Mouse (Mus musculus) adipocyte (in vitro differentiated cells): ENCODE results near the gene Gm13030.
A peak's percentile ranks its signal among the peaks of the same experiment; 100 is the strongest.
"Not testable (repeated sequence)": the region's sequence is repeated elsewhere in the genome, so short reads cannot be mapped to it uniquely, and the experiment has no call there.

ENCODE experiments used
- DNase-seq: peaks from one replicate; pipeline ENCODE4 v3.0.0-alpha.2; 2016; ENCODE audit warnings: low spot score

Gene Gm13030

DNA sequence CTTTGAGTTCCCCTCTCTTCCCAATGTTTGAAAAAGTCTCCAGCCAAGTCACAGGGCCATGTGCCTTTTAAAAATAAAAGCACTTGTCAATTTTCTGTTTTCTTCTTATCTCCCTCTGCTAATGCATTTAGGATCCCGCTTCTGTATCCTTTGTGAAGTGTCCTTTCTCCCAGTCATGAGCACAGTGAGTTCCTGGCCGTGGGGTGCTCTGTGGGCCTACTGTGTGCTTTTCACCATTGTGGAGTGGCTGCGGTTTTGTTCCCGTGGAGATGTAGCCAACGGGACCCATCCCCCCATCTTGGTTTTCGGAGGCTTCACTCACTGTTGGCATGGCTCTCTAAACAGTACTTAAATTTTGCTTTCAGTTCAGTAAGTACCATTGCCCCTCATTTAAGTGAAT is 7.8 kb downstream of the Gm13030 start:
- DNase-seq = no peak

DNA sequence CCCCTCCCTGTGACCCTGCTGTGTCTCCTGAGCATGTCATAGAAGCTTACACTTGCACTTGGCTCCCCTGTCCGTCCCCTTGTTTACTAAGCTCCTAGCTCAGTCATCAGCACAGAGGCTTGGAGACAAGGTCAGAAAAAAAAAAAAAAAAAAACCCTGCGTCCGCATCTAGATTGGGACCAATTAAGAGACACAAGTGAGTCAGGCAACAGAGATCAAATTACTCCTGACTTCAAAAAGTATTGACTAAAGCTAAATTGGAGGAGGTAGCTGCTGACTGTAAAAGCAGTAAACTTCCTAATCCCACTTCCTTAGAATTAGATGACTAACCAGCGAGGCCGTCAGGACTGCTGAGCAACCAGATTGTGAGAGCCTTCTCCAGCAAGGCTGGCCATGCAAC is 8.7 kb downstream of the Gm13030 start:
- no peak for DNase-seq

DNA sequence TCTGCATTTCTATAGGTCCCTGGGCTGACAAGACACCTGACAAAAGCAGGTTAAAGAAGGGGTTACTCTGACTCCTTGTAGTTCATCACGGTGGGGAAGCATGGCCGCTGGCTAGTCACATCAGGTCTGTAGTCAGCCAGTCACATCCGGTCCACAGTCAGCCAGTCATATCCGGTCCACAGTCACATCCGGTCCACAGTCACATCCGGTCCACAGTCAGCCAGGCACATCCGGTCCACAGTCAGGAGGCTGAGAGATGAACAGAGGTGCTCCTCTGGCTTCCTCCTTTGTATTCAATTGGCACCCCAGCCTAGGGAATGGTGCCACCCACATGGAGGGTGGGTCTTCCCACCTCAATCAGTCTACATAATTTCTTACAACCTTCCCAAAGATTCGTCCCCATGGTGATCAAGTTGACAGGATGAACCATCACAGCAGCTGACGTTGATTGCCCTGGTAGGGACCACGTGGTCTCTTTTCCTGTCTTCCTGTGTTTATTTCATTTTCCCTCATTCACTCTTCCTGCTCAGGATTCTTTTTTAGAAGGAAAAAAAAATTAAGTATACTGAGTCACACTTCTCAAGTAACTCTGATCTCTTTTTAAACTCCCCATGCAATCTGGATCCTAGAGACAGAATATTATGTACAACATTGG is 10.3 kb downstream of the Gm13030 start, which contains the start of gene Pla2g5:
Gene Pla2g5, minus strand, starts transcription at position 139 of the 655 bp plus-strand sequence.
- DNase-seq = no peak

DNA sequence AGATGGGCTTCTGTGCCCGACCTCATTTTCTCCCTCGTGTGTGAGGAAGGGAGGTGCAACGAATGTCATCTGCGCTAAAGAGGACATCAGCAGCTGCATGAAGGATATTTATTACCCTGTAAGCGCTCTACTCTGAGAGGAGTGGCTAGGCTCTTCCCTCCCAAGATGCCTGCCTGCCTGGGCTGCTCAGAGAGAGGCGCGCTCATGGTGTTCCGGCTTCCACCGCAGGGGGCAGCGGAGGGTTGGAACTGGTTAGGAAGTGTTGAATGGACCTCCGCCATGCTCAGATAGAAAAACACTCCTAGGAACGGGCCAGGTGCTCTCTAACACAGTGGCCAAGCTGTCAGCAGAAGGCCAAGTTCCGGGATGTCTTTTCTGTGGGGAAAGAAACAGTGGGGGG is 14.0 kb downstream of the Gm13030 start:
- no peak for DNase-seq

DNA sequence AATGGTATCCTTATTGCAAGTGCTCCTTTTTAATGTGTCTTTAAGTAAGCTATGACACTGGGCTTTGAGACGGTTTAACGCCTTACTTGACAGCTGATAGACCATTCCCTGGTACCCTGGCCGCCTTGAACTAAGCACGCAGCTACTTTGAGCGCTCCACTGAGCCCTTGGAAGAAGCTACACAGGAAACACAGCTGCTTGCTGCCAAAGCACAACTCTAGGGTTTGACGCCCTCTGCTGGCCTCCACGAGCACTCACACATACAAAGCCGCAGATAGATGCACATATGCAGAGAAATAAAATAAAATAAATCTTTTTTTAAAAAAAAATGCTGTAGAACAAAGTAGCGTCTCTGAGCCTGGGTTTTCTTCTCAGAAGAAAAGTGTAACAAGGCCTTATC is 14.5 kb downstream of the Gm13030 start:
- no peak for DNase-seq

DNA sequence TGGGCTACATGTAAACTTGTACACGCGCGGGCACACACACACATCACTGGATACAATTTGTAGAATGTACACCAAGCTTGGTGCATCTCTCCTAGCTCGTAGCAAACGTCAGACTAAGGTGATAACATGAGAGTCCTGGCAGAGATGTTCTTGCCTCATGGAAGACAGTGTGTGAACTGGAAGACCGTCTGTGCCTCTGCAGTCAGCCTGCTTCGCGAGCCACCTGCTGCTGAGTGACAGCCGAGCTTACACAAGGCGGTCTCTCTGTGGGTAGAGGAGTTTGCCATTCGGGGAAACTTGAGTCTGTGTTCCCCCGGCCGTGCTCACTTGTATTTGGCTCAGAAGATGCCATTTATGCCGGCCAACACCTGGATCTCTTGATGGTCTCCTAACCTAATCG is 15.3 kb downstream of the Gm13030 start:
- DNase-seq = no peak

DNA sequence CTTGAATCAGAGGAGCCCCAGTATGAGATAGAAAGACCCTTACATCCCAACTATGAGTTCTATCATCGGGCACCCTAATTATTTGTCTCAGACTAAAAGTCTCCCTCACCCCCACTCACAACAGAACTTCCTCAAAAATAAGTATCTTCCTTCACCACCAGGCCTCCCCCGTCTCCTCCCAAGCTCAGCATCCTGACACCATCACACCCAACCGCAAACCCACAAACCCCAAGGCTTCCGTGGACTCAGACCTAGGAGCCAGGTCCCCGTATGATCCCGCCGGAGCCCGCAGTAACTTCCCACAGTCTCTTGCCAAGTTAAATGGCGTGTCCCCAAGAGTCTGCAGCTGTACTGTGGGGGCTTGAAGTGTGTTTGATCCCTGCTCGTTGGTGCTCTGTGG is 16.2 kb downstream of the Gm13030 start:
- no peak for DNase-seq

DNA sequence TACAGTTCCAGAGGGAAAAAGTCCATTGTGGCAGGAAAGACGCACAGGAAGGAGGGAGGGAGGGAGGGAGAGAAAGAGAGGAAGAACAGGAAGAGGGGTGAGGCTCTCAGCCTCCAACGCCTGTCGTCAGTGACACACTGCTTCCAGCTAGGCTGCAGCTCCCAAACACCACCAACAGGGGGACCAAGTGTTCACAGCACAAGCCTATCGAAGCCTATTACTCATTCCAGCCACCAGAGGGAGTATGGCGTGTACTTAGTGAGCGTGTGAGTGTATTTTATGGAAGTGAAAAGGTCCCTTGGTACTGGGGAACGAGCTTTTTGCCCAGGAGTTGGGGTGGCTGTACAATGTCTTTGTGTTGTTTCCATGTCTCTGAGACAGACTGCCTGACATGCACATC is 17.3 kb downstream of the Gm13030 start:
- DNase-seq = peak; percentile 63

DNA sequence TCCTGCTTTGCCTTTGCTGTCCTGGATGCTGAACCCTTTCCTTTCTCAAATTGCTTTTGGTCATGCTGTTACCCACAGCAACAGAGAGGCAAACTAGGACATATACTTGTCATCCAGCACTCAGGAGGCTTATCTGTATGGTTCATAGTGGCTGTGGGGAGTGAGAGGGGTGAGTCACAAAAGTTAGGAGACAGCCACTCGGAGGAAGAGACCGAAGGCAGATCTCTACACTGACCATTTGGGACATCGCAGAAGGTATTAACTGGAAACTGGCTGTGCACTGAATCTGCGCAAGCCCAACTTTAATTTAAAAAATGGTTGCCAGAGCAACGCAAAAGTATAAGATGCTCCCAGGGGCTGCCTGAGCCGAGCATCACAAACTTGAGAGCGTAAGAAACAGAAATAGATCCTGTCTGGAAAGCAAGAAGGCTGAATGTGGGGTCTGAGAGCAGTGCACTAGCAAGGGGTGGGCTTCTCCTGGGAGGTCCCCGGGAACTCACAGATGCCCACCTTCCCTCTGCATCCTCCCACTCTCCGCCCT is 18.6 kb downstream of the Gm13030 start:
- DNase-seq = no peak

DNA sequence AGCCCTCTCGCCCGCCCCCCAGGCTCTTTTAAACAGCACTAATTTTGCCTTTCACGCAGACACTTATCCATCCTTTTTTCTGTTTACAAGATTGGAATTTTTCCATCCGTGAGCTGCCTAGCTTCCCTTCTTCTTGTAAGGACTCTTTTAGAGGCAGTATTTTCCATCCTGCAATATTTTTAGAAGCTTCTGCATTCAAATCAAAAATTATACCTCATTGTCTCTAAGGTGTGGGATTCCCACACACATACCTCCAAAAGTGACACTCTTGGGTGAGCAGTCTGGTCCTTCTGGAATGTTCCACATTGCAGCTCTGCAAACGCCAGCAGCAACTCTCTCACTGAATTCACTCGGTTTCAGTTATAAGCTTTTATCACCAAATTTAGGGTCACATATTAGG is 20.8 kb downstream of the Gm13030 start:
- no peak for DNase-seq

DNA sequence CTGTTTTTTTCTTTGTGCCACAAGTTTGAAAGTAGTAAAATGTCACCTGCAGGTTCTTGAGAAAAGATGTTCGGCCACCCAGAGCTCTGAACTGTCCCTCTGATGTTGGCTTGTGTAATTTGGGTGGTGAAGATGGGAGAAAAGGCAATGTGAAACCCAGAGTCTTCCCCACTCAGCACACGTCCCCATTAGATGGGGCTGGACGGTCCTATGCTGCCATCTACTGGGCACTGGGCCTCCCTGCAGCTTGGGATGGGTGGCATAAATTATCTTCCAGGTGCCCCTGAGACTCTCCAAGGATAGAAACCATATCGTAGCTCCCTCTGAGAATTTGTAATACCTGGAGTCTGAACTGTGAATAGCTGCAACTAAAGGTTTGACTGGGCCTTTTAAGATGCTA is 22.3 kb downstream of the Gm13030 start:
- DNase-seq = peak; percentile 55

DNA sequence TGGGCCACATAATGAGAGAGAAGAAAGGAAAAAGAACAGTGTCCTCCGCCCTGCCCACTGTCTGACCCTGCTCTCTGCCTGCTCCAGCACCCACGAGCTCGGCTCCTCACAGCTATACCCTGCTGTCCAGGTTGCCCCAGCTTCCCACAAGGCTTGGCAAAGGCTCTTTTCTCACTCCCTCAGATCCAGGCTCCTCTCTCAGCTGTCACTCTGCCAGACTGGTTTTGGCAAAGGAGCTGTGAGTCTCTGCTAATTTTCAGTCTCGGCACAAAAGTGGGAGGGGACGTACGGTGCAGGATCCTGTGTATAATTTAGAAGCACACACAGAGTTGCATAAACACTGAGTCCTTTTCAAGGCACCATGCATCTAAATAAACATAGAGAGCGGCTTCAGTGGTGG is 32.4 kb downstream of the Gm13030 start:
- DNase-seq = peak; percentile 5

DNA sequence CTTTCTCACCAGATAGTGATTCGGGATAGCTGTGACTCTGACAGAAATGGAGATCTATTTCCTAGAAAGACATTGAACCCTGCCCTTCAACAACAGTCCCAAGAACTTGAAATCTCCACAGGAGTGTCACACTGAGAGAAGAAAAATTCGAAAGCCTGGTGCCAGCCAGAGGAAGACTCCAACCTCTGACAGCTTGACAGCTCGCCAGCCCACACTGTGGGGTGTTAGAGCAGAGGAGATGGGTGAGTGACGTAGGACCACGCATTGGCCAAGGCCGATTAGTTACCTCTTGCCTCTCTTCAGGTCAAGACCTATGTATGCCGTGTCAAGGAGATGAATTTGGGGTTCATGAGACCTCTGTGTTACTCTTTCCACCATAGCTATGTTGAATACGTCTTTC is 33.0 kb downstream of the Gm13030 start:
- DNase-seq = no peak

DNA sequence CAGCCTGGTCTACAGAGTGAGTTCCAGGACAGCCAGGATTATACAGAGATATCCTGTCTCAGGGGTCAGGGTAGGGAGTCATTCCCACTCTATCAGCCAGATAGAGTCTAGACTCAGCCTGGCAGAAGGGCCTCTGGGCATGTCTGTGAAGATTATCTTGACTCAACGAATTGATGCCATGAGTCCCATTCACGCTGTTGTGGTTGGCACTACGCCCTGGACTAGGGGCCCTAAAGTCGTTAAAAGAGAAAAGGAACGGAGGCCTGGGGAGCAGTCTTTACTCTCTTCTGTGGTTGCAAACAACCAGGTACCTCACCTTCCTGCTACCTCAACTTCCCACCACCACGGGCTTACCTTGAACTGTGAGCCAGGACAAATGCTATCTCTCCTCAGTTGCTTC is 34.0 kb downstream of the Gm13030 start:
- DNase-seq = no peak

DNA sequence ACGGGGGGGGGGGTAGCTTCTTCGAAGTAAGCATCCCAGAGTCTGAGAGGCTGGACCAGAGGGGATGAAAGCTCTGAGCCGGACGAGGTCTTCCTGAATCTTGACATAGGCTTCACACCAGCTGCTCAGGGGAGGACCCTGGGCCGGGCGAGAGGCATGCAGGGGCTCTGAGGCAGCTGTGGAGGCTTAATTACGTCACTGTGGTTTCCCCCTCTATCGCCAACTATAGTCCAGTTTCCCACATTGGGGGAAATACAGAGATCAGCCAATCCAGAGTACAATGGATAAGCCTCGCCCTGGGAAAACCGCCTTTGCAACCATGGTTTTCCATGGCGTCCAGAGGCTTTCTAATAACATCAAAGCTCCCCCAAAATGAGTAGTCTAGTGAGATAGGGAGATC is 46.6 kb downstream of the Gm13030 start:
- DNase-seq = no peak

DNA sequence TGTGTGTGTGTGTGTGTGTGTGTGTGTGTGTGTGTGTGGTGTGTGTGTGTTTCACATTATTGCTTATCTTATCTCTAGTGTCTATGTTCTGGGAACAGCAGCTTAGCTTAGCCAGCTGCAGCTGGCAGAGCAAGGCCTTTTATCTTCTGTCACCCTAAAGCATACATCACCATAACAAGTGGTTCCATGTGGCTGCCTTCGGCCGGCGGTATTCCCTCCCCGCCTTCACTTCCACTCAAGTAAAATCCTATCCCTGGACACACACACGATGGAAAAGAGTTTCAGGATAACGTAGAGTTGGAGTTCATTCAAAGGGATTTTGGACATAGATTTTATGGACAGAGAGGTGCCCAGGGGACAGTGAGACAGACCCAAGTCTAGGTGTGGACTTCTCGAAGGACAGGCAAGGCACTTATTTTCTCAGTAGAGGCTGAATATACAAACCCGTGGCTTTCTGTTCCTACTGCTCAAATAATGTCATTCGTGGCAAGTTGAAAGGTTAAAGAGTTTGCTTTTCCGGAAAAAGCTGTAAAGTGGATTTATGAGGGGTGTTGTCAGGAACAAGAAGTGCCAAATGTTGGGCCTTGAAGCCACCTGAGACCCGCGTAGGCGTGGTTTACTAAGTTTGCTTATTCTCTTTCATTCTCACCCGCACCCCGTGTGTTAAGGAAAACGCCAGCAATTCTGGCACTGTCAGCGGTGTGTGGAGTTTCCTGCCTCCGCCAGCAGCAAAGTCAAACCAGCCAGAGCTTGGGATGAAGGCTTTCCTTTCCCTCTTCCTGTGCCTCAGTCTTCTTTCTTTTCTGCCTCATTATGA is 47.8 kb downstream of the Gm13030 start:
- no peak for DNase-seq

DNA sequence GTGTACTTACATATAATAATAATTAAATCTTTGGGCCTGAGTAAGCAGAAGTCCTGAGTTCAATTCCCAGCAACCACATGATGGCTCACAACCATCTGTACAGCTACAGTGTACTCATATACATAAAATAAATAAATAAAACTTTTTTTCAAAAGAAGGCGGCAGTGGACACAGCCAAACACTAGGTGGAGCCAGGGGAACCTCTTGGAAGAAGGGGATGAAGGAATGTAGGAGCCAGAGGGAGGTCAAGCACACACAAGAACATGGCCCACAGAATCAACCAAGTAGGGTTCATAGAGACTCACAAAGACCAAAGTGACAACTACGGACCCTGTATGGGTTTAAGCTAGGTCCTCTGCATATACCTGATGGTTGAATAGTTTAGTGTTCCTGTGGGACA is 49.1 kb downstream of the Gm13030 start:
- no peak for DNase-seq

DNA sequence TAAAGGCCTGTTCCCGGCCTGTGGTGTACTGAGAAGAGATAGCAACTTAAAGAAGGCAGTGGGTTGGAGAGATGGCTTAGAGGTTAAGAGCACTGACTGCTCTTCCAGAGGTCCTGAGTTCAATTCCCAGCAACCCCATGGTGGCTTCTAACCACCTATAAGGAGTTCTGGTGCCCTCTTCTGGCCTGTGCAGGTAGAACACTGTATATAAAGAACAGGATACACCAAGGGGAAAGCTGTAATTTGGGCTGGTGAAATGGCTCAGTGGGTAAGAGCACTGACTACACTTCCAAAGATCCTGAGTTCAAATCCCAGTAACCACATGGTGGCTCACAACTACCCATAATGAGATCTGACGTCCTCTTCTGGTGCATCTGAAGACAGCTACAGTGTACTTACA is 49.6 kb downstream of the Gm13030 start:
- not testable (repeated sequence) for DNase-seq

DNA sequence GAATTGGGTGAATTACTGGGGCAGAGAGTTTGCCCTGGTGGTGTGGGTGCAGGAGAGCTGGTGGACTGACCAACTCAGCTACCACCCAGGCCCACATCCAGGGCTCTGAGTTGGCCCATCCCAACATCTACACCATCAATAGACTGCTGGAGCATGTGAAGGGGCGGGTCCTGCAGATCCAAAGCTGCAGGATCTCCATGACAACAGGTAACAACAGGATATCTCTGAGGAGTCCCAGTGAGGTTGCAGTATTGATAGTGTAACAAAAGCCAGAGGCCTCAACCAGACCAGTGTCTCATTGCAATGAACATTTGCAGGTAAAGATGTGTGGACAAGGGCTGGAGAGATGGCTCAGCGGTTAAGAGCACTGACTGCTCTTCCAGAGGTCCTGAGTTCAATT is 52.7 kb downstream of the Gm13030 start:
- DNase-seq = no peak
